Mouse (Mus musculus): ENCODE measurements around the gene Nfu1. TPM values are rescaled to one million over a fixed set of nuclear protein-coding genes. Genes with fewer than 3 reads are reported as not detected.
A peak's percentile ranks its signal among the peaks of the same experiment; 100 is the strongest.

Gene Nfu1
- total and polyA plus RNA-seq, 2 experiments from 2014 or later: 166 to 338 TPM

- no peak overlapping the region for H3K4me2 ChIP-seq (ENCODE audit: low read depth, low read length)
Measured at GRCm38 (mm10) chr6:87032401-87032800, 23.4 kb downstream of the Nfu1 start.

DNA sequence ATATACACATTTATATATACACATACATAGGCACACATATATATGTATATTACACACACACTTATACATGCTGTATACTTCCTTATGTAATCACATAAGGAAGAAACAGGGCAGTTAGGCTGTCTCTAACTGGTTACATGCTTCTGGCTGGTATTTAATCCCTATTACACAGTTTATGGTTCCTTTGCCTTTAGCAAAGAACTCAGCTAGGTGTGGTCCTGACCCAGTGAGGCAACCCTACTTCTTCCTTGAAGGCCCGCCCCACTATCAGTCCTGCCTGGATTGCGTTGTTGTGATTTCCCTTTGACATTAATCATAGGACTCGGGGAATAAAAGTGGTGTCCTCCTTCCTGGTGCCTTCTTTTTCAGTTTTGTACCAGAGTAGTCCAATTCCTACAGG lies 25.4 kb downstream of the Nfu1 start:
- peaks cover 3% of the 10 kb centered on the region; the same call in 1 of the 2 replicates for H3K9me3 ChIP-seq (ENCODE audit: low read length)
- no peak overlapping the region for H3K4me3 ChIP-seq (ENCODE audit: low read length)
- TF ChIP-seq CTCF (IDR thresholded peaks at IDR 0.05; ENCODE audit: low read depth): no peak
- no peak overlapping the region for H3K27ac ChIP-seq
- H3K4me2 ChIP-seq (ENCODE audit: low read depth, low read length): no peak overlapping the region
- 90% methylated on average over 3 of the region's 3 CpGs for WGBS
- no peaks in the 10 kb centered on the region for H3K27me3 ChIP-seq (ENCODE audit: insufficient read depth, low read length)
- peaks cover 3% of the 10 kb centered on the region; the same call in 1 of the 2 replicates for H3K36me3 ChIP-seq (ENCODE audit: insufficient read depth, low read length)
- no peak overlapping the region for H3K9ac ChIP-seq (replicated peaks; ENCODE audit: low read length)
- ATAC-seq (no peak), DNase-seq (ENCODE audit: low spot score) (no peak)
- H3K4me1 ChIP-seq (ENCODE audit: insufficient read depth, low read length): no peaks in the 10 kb centered on the region

More at GRCm38 (mm10) chr6:87032401-87032800, 23.4 kb downstream of the Nfu1 start:
- no peak for ATAC-seq
- TF ChIP-seq CTCF (IDR thresholded peaks at IDR 0.05; ENCODE audit: low read depth): no peak
- Histone ChIP-seq H3K36me3 (ENCODE audit: insufficient read depth, low read length) (peaks cover 7% of the 10 kb centered on the region; the same call in 1 of the 2 replicates), H3K27me3 (ENCODE audit: insufficient read depth, low read length) (no peaks in the 10 kb centered on the region), H3K9ac (replicated peaks; ENCODE audit: low read length) (no peak overlapping the region), H3K27ac (no peak overlapping the region), H3K4me1 (ENCODE audit: insufficient read depth, low read length) (no peaks in the 10 kb centered on the region), H3K4me3 (ENCODE audit: low read length) (no peak overlapping the region), H3K9me3 (ENCODE audit: low read length) (peaks cover 3% of the 10 kb centered on the region; the same call in 1 of the 2 replicates)
- DNase-seq (ENCODE audit: low spot score): no peak
- 88% methylated on average over 3 of the region's 3 CpGs for WGBS

- Histone ChIP-seq H3K9ac (replicated peaks; ENCODE audit: low read length) (no peak overlapping the region), H3K36me3 (ENCODE audit: insufficient read depth, low read length) (no peaks in the 10 kb centered on the region), H3K4me1 (ENCODE audit: insufficient read depth, low read length) (no peaks in the 10 kb centered on the region), H3K4me2 (ENCODE audit: low read depth, low read length) (no peak overlapping the region), H3K27me3 (ENCODE audit: insufficient read depth, low read length) (no peaks in the 10 kb centered on the region), H3K4me3 (ENCODE audit: low read length) (no peak overlapping the region), H3K27ac (no peak overlapping the region), H3K9me3 (ENCODE audit: low read length) (no peaks in the 10 kb centered on the region)
- no peak for TF ChIP-seq CTCF (IDR thresholded peaks at IDR 0.05; ENCODE audit: low read depth)
- DNase-seq (ENCODE audit: low spot score) (no peak), ATAC-seq (no peak)
- 79% methylated on average over 10 of the region's 10 CpGs for WGBS
Measured at GRCm38 (mm10) chr6:87037826-87038620, 29.0 kb downstream of the Nfu1 start.

GRCm38 (mm10) chr6:87039161-87039560 lies 30.1 kb downstream of the Nfu1 start:
- H3K4me1 ChIP-seq (ENCODE audit: insufficient read depth, low read length): peaks cover 7% of the 10 kb centered on the region; the same call in 1 of the 2 replicates
- H3K27ac ChIP-seq: no peak overlapping the region
- WGBS: 81% methylated on average over 8 of the region's 8 CpGs
- no peak for TF ChIP-seq CTCF (IDR thresholded peaks at IDR 0.05; ENCODE audit: low read depth)
- no peak for ATAC-seq
- H3K4me3 ChIP-seq (ENCODE audit: low read length): no peak overlapping the region
- no peaks in the 10 kb centered on the region for H3K36me3 ChIP-seq (ENCODE audit: insufficient read depth, low read length)
- no peak overlapping the region for H3K4me2 ChIP-seq (ENCODE audit: low read depth, low read length)
- DNase-seq (ENCODE audit: low spot score): no peak
- no peaks in the 10 kb centered on the region for H3K9me3 ChIP-seq (ENCODE audit: low read length)
- no peak overlapping the region for H3K9ac ChIP-seq (replicated peaks; ENCODE audit: low read length)
- H3K27me3 ChIP-seq (ENCODE audit: insufficient read depth, low read length): no peaks in the 10 kb centered on the region

DNA sequence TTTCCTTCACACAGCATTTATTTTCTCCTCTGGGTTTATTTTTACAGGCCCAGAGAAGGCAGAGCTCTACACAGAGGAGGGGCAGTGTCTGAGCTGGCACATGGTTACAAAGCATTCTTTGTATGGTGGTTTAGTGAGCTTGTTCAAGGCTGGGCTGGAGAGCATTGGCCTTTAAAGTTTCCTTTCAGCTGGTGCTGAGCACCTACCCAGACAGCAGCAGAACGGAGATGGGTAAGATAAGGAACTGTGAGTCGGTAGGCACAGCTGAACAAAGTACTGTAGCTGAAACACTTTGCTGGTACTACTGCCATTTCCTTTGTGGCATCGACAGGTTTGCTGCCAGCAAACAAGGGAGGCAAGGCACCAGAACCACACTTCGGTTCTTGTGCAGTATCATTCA lies 31.9 kb downstream of the Nfu1 start:
- 68% methylated on average over 4 of the region's 4 CpGs for WGBS
- H3K36me3 ChIP-seq (ENCODE audit: insufficient read depth, low read length): no peaks in the 10 kb centered on the region
- no peaks in the 10 kb centered on the region for H3K9me3 ChIP-seq (ENCODE audit: low read length)
- DNase-seq (ENCODE audit: low spot score) (no peak), ATAC-seq (no peak)
- no peaks in the 10 kb centered on the region for H3K27me3 ChIP-seq (ENCODE audit: insufficient read depth, low read length)
- no peak overlapping the region for H3K4me3 ChIP-seq (ENCODE audit: low read length)
- H3K4me2 ChIP-seq (ENCODE audit: low read depth, low read length): no peak overlapping the region
- peak overlapping the region; percentile 66; the same call in 1 of the 2 replicates for H3K27ac ChIP-seq
- no peak for TF ChIP-seq CTCF (IDR thresholded peaks at IDR 0.05; ENCODE audit: low read depth)
- peaks cover 7% of the 10 kb centered on the region; the same call in 1 of the 2 replicates for H3K4me1 ChIP-seq (ENCODE audit: insufficient read depth, low read length)
- H3K9ac ChIP-seq (replicated peaks; ENCODE audit: low read length): no peak overlapping the region

DNA sequence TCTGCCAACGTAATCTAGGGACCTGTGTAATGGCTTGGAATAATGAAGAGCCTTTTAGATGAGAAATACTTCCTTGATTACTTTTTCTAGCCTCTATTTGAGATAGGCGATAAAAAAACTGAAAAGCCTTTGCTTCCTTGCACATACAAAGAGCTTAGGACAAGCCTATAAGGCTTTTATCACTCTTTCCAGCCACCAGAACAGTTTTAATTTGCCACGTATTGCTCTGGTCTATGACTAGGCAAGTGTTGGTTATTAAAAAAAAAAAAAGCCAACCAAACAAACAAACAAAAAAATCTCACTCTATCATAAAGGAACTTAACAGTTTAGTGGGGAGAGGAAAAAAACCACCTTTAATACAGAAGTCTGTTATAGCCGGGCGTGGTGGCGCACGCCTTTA lies 32.4 kb downstream of the Nfu1 start:
- DNase-seq (ENCODE audit: low spot score) (no peak), ATAC-seq (no peak)
- no peak overlapping the region for H3K4me3 ChIP-seq (ENCODE audit: low read length)
- no peak for TF ChIP-seq CTCF (IDR thresholded peaks at IDR 0.05; ENCODE audit: low read depth)
- peaks cover 7% of the 10 kb centered on the region; the same call in 1 of the 2 replicates for H3K4me1 ChIP-seq (ENCODE audit: insufficient read depth, low read length)
- WGBS: 88% methylated on average over 7 of the region's 7 CpGs
- H3K27me3 ChIP-seq (ENCODE audit: insufficient read depth, low read length): no peaks in the 10 kb centered on the region
- H3K27ac ChIP-seq: peak overlapping the region; percentile 66; the same call in 1 of the 2 replicates
- H3K9ac ChIP-seq (replicated peaks; ENCODE audit: low read length): no peak overlapping the region
- no peaks in the 10 kb centered on the region for H3K36me3 ChIP-seq (ENCODE audit: insufficient read depth, low read length)
- no peaks in the 10 kb centered on the region for H3K9me3 ChIP-seq (ENCODE audit: low read length)
- H3K4me2 ChIP-seq (ENCODE audit: low read depth, low read length): peak overlapping the region; percentile 82; the same call in 1 of the 2 replicates

DNA sequence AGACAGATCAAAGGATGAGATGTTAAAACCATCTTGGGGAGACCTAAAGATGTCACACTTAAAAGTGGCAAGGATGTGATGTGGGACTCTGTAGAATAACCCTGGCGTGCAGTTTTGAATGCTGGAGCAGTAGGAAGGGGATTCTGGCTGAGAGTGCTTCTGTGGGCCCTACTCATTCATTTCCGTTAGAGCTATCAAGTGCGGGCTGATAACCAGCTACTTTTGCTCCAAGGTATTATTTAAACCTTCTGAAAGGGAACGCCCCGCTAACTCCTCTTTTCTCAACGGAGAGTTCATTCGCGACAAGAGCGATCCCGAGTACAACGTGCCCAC lies 32.9 kb downstream of the Nfu1 start:
- Histone ChIP-seq H3K4me3 (ENCODE audit: low read length) (peak overlapping the region; percentile 97), H3K9ac (replicated peaks; ENCODE audit: low read length) (peak overlapping the region; percentile 87), H3K4me1 (ENCODE audit: insufficient read depth, low read length) (peaks cover 7% of the 10 kb centered on the region; the same call in 1 of the 2 replicates), H3K27ac (peak overlapping the region; percentile 97), H3K36me3 (ENCODE audit: insufficient read depth, low read length) (no peaks in the 10 kb centered on the region), H3K27me3 (ENCODE audit: insufficient read depth, low read length) (no peaks in the 10 kb centered on the region), H3K4me2 (ENCODE audit: low read depth, low read length) (peak overlapping the region; percentile 82), H3K9me3 (ENCODE audit: low read length) (no peaks in the 10 kb centered on the region)
- DNase-seq (ENCODE audit: low spot score) (no peak), ATAC-seq (no peak)
- TF ChIP-seq CTCF (IDR thresholded peaks at IDR 0.05; ENCODE audit: low read depth): no peak
- WGBS: 1% methylated on average over 11 of the region's 11 CpGs
